Mouse (Mus musculus) c-Kit-negative CD71-positive TER-119-positive erythroid progenitor cells, embryonic 14.5 days (primary cell): Measurements from ENCODE around the gene Lfng.

Experiments
- DNase-seq: peaks from one replicate; pipeline ENCODE4 v3.0.0-alpha.2; 2013; ENCODE audit warnings: low read depth, low spot score

Gene Lfng

DNA sequence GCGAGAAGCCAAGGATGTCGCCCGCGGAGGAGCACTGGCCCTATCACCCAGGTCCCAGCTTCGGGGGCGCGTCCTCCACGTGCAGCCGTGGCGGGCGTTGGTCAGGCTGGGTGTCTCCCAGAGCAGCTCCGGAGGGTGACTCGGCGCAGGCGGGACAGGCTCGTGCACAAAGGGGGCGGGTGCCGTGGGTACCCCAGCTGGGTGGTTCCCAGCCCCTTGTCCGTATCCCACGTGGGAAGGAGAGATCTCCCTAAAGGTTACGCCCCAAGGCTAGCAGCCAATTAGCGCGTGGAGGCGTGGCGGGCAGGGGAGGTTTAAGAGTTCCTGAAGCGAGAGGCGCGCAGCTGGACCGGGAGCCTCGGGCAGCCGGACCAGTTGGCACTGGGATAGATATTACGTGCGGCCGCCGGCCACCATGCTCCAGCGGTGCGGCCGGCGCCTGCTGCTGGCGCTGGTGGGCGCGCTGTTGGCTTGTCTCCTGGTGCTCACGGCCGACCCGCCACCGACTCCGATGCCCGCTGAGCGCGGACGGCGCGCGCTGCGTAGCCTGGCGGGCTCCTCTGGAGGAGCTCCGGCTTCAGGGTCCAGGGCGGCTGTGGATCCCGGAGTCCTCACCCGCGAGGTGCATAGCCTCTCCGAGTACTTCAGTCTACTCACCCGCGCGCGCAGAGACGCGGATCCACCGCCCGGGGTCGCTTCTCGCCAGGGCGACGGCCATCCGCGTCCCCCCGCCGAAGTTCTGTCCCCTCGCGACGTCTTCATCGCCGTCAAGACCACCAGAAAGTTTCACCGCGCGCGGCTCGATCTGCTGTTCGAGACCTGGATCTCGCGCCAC is at the start of gene Lfng:
Gene Lfng, plus strand, starts transcription at position 320 of the 835 bp plus-strand sequence.
- DNase-seq: peak; percentile 68

- no peak for DNase-seq
These were observed 44.5 kb upstream of the Lfng start for GRCm38 (mm10) chr5:140562601-140563000.

DNA sequence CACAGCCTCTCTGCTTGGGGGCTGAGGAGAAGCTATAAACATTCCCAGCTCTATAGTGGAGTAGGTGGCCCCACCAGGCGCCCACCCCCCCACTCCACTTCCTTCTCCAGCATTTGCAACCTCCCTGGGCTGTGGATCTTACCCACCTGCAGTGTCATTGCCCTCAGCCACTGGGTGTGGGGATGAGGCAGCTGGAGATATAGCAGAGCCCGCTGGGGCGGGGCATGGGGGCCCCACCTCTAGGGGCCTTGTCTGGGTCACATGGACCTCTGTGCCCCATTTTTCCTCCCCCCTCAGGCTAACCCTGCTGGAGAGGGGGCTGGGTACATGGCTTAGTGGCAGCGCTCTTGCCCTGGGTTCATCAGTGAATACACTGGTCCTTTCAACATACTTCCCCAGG is 42.2 kb upstream of the Lfng start, which contains the start of gene Grifin:
Gene Grifin, minus strand, starts transcription at position 176 of the 400 bp plus-strand sequence.
- peak; percentile 30 for DNase-seq

GRCm38 (mm10) chr5:140565451-140565850 is 41.7 kb upstream of the Lfng start:
- DNase-seq: no peak

DNA sequence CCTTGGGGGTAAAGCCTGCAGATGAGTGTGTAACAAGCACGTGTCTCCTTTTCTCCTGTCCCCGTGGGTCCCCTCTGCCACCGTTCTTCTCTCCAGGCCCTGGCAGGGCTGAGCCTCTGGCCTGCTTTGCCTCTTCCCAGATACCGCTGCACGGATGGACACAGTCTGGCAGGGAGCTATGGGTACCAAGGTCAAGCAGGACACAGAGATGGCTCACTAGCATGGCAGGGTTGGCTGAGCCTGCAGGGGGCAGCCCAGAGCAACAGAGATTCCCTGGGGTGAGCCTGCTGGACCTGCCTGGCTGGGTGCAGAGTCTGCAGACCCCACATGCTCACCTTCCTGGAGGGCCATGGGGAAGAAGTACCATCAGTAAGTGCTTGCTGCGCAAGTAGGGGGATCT is 41.3 kb upstream of the Lfng start:
- DNase-seq: no peak

DNA sequence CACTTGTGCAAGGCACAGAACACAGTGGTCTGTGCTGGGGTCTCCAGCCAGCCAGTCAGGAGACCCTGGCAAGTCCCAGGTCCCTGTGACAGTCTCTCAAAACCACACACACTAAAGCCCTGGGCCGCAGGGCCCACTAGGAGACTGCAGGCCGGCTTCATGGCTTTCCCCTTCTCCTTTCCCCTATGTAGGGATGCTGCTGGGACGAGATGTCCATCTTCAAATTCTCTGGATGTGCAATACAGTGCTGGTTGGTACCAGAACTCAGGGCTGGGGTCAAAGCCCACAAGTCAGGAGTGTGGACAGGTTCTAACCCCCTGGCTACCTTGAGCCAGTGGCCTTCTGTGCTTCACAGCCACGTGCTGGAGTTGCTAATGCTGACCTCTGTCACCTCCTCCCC is 40.8 kb upstream of the Lfng start:
- DNase-seq: no peak

GRCm38 (mm10) chr5:140567321-140567720 is 39.8 kb upstream of the Lfng start:
- DNase-seq: peak; percentile 48

DNA sequence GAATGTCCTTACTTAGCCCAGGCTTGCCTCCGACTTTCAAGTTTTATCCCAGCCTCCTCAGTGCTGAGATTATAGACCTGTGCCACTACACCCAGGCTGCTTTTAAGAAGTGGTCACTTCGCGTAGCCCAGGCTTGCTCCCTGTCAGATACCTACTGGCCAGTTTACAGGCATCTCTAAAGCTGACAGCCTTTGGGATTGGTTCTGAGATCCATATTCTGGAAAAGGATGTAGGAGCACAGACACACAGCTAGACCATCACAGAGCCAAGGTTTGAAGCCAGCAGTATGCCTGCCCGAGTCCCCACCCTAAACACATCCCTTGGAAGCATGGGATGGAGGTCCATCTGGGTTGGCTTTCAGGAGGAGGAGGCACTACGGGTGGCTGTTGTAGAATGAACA is 39.4 kb upstream of the Lfng start:
- DNase-seq: no peak

- peak; percentile 54 for DNase-seq
These were observed 38.7 kb upstream of the Lfng start for GRCm38 (mm10) chr5:140568321-140568970.

DNA sequence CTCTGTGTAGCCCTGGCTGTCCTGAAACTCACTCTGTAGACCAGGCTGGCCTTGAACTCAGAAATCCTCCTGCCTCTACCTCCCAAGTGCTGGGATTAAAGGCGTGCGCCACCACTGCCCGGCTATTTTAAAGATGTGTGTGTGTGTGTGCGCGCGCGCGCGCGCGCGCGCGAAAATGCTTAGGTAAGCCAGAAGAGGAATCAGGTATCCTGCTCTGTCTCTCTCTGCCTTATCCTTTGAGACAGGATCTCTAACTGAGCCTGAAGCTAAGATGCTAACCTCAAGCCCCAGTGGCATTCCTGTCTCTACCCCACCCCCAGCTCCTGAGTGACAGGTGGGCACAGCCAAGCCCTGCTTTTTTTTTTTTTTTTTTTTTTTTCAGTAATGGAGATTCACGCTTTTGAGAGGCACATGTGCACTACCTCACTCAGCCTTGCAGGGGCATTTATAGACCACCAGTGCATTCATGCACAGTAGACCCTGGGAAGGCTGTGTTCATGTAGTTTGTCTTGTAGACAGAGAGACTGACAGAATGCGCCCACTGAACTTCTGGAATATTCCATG is 38.0 kb upstream of the Lfng start:
- DNase-seq: no peak

DNA sequence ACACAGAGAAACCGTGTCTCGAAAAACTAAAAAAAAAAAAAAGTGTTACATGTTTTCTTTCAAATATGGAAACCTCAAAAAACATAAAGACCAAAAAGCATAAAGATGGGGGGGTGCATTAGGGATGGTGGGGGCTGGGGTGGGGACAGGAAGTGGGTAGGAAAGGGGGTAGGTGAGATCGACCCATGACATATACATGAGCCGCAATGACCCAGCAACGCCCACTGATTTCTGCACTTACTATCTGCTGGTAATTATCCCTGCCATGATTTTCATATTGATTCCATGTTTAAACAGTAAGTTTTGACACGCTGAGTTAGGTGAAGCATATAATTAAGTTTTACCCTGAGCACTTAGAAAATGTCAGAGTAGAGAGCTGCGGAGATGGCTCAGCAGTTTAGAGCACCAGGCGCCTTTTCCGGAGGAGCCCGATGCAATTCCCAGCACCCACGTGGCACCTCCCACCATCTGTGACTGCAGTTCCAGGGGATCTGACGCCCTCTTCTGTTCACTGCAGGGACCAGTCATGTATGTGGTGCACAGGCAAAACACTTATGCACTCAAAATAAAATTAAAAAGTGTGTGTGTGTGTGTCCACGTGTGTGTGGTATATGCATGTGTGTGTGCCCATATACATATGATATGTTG is 36.8 kb upstream of the Lfng start:
- no peak for DNase-seq

DNA sequence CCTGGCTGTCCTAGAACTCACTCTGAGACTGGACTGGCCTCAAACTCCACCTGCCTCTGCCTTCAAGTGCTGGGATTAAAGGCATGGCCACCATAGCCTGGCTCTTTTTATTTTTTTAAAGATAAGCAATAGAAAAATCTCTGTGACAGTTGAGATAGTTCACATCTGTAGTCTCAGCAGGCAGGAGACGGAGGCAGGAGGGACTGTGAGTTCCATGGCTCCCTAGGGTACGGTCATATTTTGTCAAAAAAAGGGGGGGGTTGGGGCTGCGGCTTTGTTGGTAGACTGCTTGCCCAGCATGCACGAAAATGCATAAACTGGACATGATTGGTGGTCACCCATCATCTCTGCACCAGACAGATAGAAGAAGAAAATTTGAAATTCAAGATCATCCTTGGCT is 35.9 kb upstream of the Lfng start:
- no peak for DNase-seq

- DNase-seq: no peak
These were observed 35.4 kb upstream of the Lfng start for GRCm38 (mm10) chr5:140571673-140572072.

GRCm38 (mm10) chr5:140572611-140573010 is 34.5 kb upstream of the Lfng start:
- no peak for DNase-seq

- no peak for DNase-seq
These were observed 31.7 kb upstream of the Lfng start for GRCm38 (mm10) chr5:140575381-140575866.

GRCm38 (mm10) chr5:140579221-140579620 is 27.9 kb upstream of the Lfng start:
- no peak for DNase-seq

GRCm38 (mm10) chr5:140579771-140580170 is 27.3 kb upstream of the Lfng start:
- DNase-seq: no peak

DNA sequence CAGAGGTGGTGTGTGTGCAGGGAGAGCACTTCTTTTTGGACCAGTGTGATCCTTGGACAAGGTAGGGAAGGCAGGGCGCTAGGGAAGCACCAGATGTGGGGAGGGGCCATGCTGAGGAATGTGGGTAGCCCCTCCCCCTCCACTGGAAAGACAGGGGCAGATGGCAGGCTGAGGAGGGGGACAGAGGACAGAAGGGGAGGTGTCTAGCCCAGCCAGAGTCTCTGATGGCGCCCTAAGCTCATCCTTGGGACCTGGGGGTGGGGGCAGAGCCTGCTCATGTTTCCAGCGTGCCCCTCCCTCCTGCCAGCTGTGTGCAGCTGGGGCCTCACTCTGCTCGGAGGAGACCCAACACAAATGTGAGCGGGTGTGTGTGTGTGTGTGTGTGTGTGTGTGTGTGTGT is 25.6 kb upstream of the Lfng start:
- no peak for DNase-seq

DNA sequence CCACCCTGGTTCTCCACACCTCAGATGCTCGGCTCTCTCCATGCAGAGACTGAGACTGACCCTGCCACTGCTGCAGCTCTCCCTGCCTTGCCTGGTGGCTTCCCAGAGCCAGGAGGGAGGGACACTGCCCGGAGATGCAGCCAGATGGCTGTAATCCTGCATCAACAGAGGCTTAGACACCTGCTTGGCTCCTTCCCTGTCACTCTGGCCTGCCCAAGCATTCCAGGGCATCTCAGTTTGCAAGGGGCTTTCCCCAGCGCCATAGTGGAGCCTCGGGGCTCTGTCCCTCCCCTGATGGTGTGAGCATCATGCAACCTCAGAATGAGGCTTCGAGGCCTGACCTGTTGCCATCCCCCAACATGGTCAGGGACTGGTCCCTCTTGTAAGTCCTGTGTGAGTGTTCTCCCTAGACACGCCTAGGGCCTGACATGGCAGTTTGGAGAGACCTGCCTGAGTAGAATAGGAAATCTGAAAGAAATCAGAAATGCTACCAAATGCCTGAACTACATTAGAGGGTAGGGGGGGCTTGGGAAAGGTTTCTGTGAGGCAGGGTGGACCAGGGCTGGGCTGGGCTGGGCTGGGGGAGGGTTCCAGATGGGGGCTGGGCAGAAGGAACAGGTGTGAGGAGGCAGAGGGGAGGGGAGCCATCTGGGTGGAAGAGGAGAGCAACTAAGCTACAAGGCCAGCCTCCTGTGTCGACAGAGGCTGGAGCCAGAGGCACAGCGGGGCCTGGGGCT is 24.0 kb upstream of the Lfng start:
- DNase-seq: no peak

DNA sequence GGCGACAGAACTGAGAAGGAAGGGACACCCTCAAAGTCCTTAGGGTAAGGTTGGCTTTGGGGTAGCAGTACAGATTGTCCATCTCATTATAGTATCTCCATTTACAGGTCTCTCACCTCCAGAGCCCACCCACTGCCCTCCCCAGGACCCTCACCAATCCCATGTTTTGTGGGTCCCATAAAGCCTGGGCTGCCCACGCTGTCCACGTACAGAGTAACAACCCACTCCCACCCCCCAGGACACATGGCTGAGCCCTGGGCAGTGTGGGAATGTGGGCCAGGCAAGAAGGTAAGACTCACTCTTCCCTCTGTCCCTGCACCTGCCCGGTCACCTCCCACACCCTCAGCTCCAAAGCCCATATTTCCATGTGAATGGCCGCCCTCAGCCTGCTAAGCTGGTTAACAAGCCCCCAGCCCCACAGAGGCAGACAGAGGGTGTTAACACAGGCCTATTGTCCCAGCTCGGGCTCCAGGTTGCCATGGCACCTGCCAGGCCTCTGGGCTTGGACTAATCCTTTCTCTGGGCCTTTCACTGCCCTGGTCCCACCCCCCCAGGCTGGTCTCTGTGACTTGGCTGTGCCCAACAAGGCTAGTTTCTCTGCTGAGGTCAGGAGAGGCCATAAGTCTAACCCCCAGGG is 23.3 kb upstream of the Lfng start:
- no peak for DNase-seq
